Mouse (Mus musculus): Measurements from ENCODE around the gene Zfp275. TPM values are rescaled to one million over a fixed set of nuclear protein-coding genes. Genes with fewer than 3 reads are reported as not detected.
"Not testable (repeated sequence)": the region's sequence is repeated elsewhere in the genome, so short reads cannot be mapped to it uniquely, and the experiment has no call there.

Zfp275 gene
- polyA plus RNA-seq, 1 experiment from 2014 or later: 20.7 TPM

DNA sequence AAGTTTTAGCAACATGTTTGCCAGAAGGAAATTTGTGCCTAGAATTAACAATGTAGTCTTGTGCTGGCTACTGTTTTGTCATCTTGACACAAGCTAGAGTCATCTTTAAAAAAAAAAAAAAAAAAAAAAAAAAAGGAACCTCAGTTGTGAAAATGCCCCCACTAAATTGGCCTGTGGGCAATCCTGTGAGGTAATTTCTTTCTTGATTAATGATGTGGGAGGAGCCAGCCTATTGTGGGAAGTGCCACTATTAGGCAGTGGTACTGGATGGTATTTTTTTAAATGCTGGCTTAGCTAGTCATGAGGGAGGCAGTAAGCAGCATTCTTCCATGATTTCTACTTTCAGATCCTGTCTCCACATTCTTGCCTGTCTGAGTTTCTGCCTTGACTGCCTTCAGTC, 20.9 kb downstream of the Zfp275 start:
- Histone ChIP-seq H3K9me3 (ENCODE audit: low read depth, low read length) (no peaks in the 10 kb centered on the region), H3K27me3 (ENCODE audit: insufficient read depth, low read length) (no peaks in the 10 kb centered on the region), H3K4me3 (ENCODE audit: low read depth, low read length) (no peak overlapping the region), H3K9ac (no peak overlapping the region), H3K27ac (ENCODE audit: low read depth) (no peak overlapping the region), H3K4me1 (ENCODE audit: insufficient read depth) (no peaks in the 10 kb centered on the region), H3K36me3 (ENCODE audit: insufficient read depth) (0 out of 2 replicates have a peak, but pooled peaks cover 4% of the 10 kb centered on the region), H3K4me2 (no peak overlapping the region)
- ATAC-seq (ENCODE audit: insufficient read depth) (no peak), DNase-seq (no peak)
- TF ChIP-seq CTCF (IDR thresholded peaks at IDR 0.05; ENCODE audit: low read depth): no peak

DNA sequence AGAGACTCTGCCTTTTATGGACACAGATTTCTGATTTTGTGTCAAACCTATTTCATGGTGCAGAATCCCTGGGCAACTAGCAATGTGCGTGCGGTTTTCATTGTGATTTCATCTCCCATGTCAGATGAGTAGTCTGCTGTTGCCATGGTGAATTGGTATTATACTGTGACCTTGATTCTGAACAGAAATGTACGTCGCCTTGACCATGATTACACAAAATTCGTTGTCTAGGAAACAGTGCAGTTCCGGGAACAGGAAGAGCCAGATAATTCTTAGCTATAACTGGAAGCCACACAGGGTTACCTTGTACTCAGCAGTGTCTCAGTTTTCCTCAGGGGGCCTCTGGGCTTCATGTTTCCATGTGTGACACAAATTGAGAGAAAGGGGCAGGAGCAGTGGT, 42.0 kb downstream of the Zfp275 start:
- WGBS: 63% methylated on average over 6 of the region's 6 CpGs
- Histone ChIP-seq H3K27me3 (ENCODE audit: insufficient read depth, low read length) (no peaks in the 10 kb centered on the region), H3K4me1 (ENCODE audit: insufficient read depth) (no peaks in the 10 kb centered on the region), H3K9me3 (ENCODE audit: low read depth, low read length) (no peaks in the 10 kb centered on the region), H3K4me2 (no peak overlapping the region), H3K4me3 (ENCODE audit: low read depth, low read length) (no peak overlapping the region), H3K9ac (no peak overlapping the region), H3K36me3 (ENCODE audit: insufficient read depth) (no peaks in the 10 kb centered on the region), H3K27ac (ENCODE audit: low read depth) (no peak overlapping the region)
- no peak for TF ChIP-seq CTCF (IDR thresholded peaks at IDR 0.05; ENCODE audit: low read depth)
- no peak for ATAC-seq (ENCODE audit: insufficient read depth)
- DNase-seq: no peak

DNA sequence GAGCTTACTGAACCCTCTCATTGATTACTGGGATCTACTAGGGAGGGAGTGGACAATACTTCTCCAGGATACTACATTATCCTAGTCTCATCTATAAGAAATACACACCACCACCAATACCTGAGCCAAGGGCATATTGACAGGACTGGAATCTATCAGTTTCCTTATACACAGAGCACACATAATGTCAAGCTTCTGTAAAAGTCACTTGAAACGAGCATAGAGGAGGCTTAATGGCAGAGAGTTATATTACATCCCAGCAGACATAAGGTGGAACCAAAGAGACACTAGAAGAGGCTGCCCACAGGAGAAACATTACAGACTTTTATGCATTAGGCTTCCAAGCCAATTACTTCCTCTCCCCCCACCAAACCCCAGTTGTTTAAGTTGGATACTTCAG, 42.5 kb downstream of the Zfp275 start:
- H3K4me2 ChIP-seq: no peak overlapping the region
- no peak overlapping the region for H3K27ac ChIP-seq (ENCODE audit: low read depth)
- H3K4me1 ChIP-seq (ENCODE audit: insufficient read depth): no peaks in the 10 kb centered on the region
- no peaks in the 10 kb centered on the region for H3K36me3 ChIP-seq (ENCODE audit: insufficient read depth)
- ATAC-seq (ENCODE audit: insufficient read depth): no peak
- H3K9ac ChIP-seq: no peak overlapping the region
- TF ChIP-seq CTCF (IDR thresholded peaks at IDR 0.05; ENCODE audit: low read depth): no peak
- no peak for DNase-seq
- H3K4me3 ChIP-seq (ENCODE audit: low read depth, low read length): no peak overlapping the region
- no peaks in the 10 kb centered on the region for H3K27me3 ChIP-seq (ENCODE audit: insufficient read depth, low read length)
- WGBS: 17% methylated on average over 1 of the region's 1 CpGs
- no peaks in the 10 kb centered on the region for H3K9me3 ChIP-seq (ENCODE audit: low read depth, low read length)

DNA sequence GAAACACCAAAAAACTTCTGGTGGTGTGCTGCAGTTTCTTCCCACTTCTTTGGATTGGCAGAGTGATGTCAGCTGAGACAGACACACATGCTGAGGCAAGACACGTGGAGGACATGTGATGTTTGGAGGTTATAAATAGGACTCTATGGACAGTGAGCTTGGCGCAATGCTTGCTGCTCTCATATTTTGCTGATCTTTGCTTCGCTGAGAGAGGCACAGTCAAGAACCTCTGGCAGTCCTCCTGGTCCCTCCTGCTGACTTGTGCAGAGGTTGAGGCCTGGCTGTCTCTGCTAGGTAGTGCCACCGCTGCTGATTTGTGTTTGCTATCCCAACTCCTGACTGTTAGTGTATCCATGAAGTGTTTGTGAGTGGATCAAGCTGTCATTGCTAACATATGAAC, 49.1 kb downstream of the Zfp275 start:
- Histone ChIP-seq H3K27me3 (ENCODE audit: insufficient read depth, low read length) (no peaks in the 10 kb centered on the region), H3K27ac (ENCODE audit: low read depth) (no peak overlapping the region), H3K4me3 (ENCODE audit: low read depth, low read length) (no peak overlapping the region), H3K4me2 (no peak overlapping the region), H3K9ac (no peak overlapping the region), H3K36me3 (ENCODE audit: insufficient read depth) (no peaks in the 10 kb centered on the region), H3K9me3 (ENCODE audit: low read depth, low read length) (no peaks in the 10 kb centered on the region), H3K4me1 (ENCODE audit: insufficient read depth) (no peaks in the 10 kb centered on the region)
- ATAC-seq (ENCODE audit: insufficient read depth) (no peak), DNase-seq (no peak)
- 69% methylated on average over 4 of the region's 4 CpGs for WGBS
- TF ChIP-seq CTCF (IDR thresholded peaks at IDR 0.05; ENCODE audit: low read depth): no peak

DNA sequence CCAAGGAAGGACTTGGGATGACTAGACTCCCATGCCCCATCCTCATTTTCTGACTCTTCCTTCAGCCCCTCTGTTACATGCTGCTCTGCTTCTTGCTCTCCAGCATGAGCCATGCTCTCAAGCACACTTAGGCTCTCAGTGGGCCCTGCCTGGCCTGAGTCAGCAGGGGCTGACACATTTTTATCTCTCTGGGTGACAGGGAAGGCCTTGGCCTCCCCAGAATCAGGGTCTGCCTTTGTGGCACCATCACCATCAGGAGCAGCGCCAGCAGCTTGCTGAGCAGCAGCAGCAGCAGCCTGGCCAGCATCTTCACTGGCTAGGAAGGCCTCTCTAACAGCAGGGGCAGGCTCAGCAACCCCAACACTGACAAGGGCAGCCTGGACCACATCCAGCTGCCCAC, 54.0 kb downstream of the Zfp275 start:
- no peak for ATAC-seq (ENCODE audit: insufficient read depth)
- no peak overlapping the region for H3K27ac ChIP-seq (ENCODE audit: low read depth)
- 83% methylated on average over 1 of the region's 1 CpGs for WGBS

DNA sequence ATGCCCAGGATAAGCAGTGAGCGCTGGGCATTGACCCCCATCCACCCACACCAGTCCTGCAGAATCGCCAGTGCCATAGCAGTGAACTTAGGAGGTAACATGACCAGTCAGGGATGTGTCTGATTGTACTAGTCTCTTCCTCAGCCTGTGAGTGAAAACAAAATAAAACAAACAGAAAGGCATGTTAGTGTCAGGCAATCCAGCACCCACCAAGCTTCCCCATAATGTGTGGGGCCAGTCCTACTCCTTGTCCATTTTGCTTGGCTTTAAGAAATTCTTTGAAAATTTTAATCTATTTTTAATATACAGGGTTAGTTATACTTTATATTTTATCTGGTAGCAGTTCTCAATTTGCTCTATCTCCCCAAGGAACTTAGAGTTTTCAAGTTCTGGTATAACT, 56.2 kb downstream of the Zfp275 start, which contains the start of gene Gm18336:
Gene Gm18336 (minus strand): TSS at position 101 of the 400 bp plus-strand sequence.
- H3K27me3 ChIP-seq (ENCODE audit: insufficient read depth, low read length); H3K4me1 ChIP-seq (ENCODE audit: insufficient read depth); H3K9ac ChIP-seq; DNase-seq; ATAC-seq (ENCODE audit: insufficient read depth); H3K36me3 ChIP-seq (ENCODE audit: insufficient read depth); H3K4me2 ChIP-seq; H3K9me3 ChIP-seq (ENCODE audit: low read depth, low read length); H3K27ac ChIP-seq (ENCODE audit: low read depth); H3K4me3 ChIP-seq (ENCODE audit: low read depth, low read length): not testable (repeated sequence)
- WGBS: 61% methylated on average over 2 of the region's 2 CpGs

More for the DNA sequence above, 54.0 kb downstream of the Zfp275 start:
- no peaks in the 10 kb centered on the region for H3K27me3 ChIP-seq (ENCODE audit: insufficient read depth, low read length)
- no peak overlapping the region for H3K9ac ChIP-seq
- no peaks in the 10 kb centered on the region for H3K9me3 ChIP-seq (ENCODE audit: low read depth, low read length)
- no peak overlapping the region for H3K4me2 ChIP-seq
- H3K4me3 ChIP-seq (ENCODE audit: low read depth, low read length): no peak overlapping the region
- TF ChIP-seq CTCF (IDR thresholded peaks at IDR 0.05; ENCODE audit: low read depth): no peak
- no peak for DNase-seq
- no peaks in the 10 kb centered on the region for H3K36me3 ChIP-seq (ENCODE audit: insufficient read depth)
- H3K4me1 ChIP-seq (ENCODE audit: insufficient read depth): no peaks in the 10 kb centered on the region

DNA sequence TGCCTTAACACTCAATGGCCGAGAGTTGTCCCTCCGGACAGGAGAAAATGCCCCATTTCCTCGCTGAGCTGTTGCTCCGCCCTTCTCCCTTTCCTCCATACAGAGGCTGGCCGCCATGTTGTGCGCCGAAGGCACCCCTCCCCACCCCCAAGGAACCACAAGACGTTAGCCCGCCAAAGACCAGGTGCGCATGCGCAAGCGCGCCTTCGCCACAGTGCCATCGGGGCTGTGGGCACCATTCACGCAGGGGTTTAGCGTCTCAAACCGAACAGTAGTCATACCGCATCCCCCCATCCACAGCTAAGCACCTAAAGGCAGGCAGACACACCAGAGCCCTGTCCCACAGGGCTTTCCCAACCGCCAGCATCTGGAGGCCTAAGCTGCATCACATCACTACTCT, 58.5 kb downstream of the Zfp275 start:
- ATAC-seq (ENCODE audit: insufficient read depth): no peak
- Histone ChIP-seq H3K4me1 (ENCODE audit: insufficient read depth) (no peaks in the 10 kb centered on the region), H3K9ac (no peak overlapping the region), H3K4me2 (no peak overlapping the region), H3K36me3 (ENCODE audit: insufficient read depth) (no peaks in the 10 kb centered on the region), H3K4me3 (ENCODE audit: low read depth, low read length) (no peak overlapping the region), H3K27ac (ENCODE audit: low read depth) (no peak overlapping the region), H3K27me3 (ENCODE audit: insufficient read depth, low read length) (no peaks in the 10 kb centered on the region), H3K9me3 (ENCODE audit: low read depth, low read length) (no peaks in the 10 kb centered on the region)
- WGBS: 89% methylated on average over 20 of the region's 20 CpGs
- no peak for DNase-seq
- TF ChIP-seq CTCF (IDR thresholded peaks at IDR 0.05; ENCODE audit: low read depth): no peak

DNA sequence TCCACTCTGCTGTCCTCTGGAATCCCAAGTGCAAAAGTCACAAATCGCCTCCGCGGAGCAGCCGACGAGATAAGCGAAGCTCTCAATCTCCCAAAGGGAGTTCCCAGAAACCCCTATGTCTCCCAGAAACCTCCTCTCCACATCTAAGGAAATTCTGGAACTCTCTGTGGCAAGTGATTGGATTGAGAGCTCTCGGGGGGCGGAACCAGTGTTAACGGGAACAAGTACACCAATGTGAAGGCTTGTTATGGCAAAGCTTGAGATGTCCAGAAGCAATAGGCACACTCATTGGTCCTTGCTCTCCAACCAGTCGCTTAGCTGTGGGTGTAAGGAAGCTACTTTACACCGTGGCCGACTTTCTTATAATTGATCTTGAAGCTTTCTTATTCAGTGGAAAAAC, 59.2 kb downstream of the Zfp275 start:
- no peaks in the 10 kb centered on the region for H3K4me1 ChIP-seq (ENCODE audit: insufficient read depth)
- 89% methylated on average over 12 of the region's 12 CpGs for WGBS
- no peaks in the 10 kb centered on the region for H3K9me3 ChIP-seq (ENCODE audit: low read depth, low read length)
- no peak overlapping the region for H3K9ac ChIP-seq
- no peak overlapping the region for H3K4me3 ChIP-seq (ENCODE audit: low read depth, low read length)
- H3K4me2 ChIP-seq: no peak overlapping the region
- ATAC-seq (ENCODE audit: insufficient read depth) (no peak), DNase-seq (no peak)
- no peaks in the 10 kb centered on the region for H3K27me3 ChIP-seq (ENCODE audit: insufficient read depth, low read length)
- TF ChIP-seq CTCF (IDR thresholded peaks at IDR 0.05; ENCODE audit: low read depth): no peak
- H3K36me3 ChIP-seq (ENCODE audit: insufficient read depth): no peaks in the 10 kb centered on the region
- H3K27ac ChIP-seq (ENCODE audit: low read depth): no peak overlapping the region

Other genes starting within 250 kb of the Zfp275 start
- gene Xlr3a, start 245.5 kb upstream of the Zfp275 start, polyA plus RNA-seq (2014; fragmentation: Nextera tagmentation; extraction: Ambion mirVana): 3.6 and 5.6 TPM in 2 replicates
- 0.09 and 0.11 TPM in 2 replicates for gene Gm14685, start 225.6 kb upstream of the Zfp275 start, polyA plus RNA-seq (2014; fragmentation: Nextera tagmentation; extraction: Ambion mirVana)
- gene Xlr5b, start 193.8 kb upstream of the Zfp275 start, polyA plus RNA-seq (2014; fragmentation: Nextera tagmentation; extraction: Ambion mirVana): not detected in 2 replicates
- gene DXBay18, start 193.2 kb upstream of the Zfp275 start, polyA plus RNA-seq (2014; fragmentation: Nextera tagmentation; extraction: Ambion mirVana): 0.09 TPM in 1 of 2 replicates, not detected in the other
- gene Spin2d, start 165.6 kb upstream of the Zfp275 start, polyA plus RNA-seq (2014; fragmentation: Nextera tagmentation; extraction: Ambion mirVana): not detected in 2 replicates
- gene Xlr3b, start 150.4 kb upstream of the Zfp275 start, polyA plus RNA-seq (2014; fragmentation: Nextera tagmentation; extraction: Ambion mirVana): 8.8 and 16.8 TPM in 2 replicates
- 4.6 TPM in 1 of 2 replicates, not detected in the other for gene Xlr4b, start 128.3 kb upstream of the Zfp275 start, polyA plus RNA-seq (2014; fragmentation: Nextera tagmentation; extraction: Ambion mirVana)
- 9.7 and 10.9 TPM in 2 replicates for gene F8a, start 114.3 kb upstream of the Zfp275 start, polyA plus RNA-seq (2014; fragmentation: Nextera tagmentation; extraction: Ambion mirVana)
- 0.21 TPM in 1 of 2 replicates, not detected in the other for gene Xlr4c, start 99.5 kb upstream of the Zfp275 start, polyA plus RNA-seq (2014; fragmentation: Nextera tagmentation; extraction: Ambion mirVana)
- gene Xlr3c, start 77.2 kb upstream of the Zfp275 start, polyA plus RNA-seq (2014; fragmentation: Nextera tagmentation; extraction: Ambion mirVana): not detected in 2 replicates
- not detected in 2 replicates for gene Xlr5a, start 49.6 kb upstream of the Zfp275 start, polyA plus RNA-seq (2014; fragmentation: Nextera tagmentation; extraction: Ambion mirVana)
- not detected in 2 replicates for gene Xlr5c, start 49.6 kb upstream of the Zfp275 start, polyA plus RNA-seq (2014; fragmentation: Nextera tagmentation; extraction: Ambion mirVana)
- not detected in 2 replicates for gene Gm45015, start 5.8 kb upstream of the Zfp275 start, polyA plus RNA-seq (2014; fragmentation: Nextera tagmentation; extraction: Ambion mirVana)
- gene Gm18336, start 56.1 kb downstream of the Zfp275 start, polyA plus RNA-seq (2014; fragmentation: Nextera tagmentation; extraction: Ambion mirVana): not detected in 2 replicates
- gene Zfp92, start 68.5 kb downstream of the Zfp275 start, polyA plus RNA-seq (2014; fragmentation: Nextera tagmentation; extraction: Ambion mirVana): 0.05 and 0.14 TPM in 2 replicates
- gene Trex2, start 92.7 kb downstream of the Zfp275 start, polyA plus RNA-seq (2014; fragmentation: Nextera tagmentation; extraction: Ambion mirVana): 0.18 TPM in 1 of 2 replicates, not detected in the other
- 68.8 and 76.3 TPM in 2 replicates for gene Haus7, start 116.4 kb downstream of the Zfp275 start, polyA plus RNA-seq (2014; fragmentation: Nextera tagmentation; extraction: Ambion mirVana)
- gene Bgn, start 141.0 kb downstream of the Zfp275 start, polyA plus RNA-seq (2014; fragmentation: Nextera tagmentation; extraction: Ambion mirVana): 192 and 196 TPM in 2 replicates
- gene Atp2b3, start 160.5 kb downstream of the Zfp275 start, polyA plus RNA-seq (2014; fragmentation: Nextera tagmentation; extraction: Ambion mirVana): 0.05 TPM in 1 of 2 replicates, not detected in the other

Data from lung, embryonic 14.5 days (tissue).